Mouse (Mus musculus): ENCODE results near the gene Agap1.

Gene Agap1

DNA sequence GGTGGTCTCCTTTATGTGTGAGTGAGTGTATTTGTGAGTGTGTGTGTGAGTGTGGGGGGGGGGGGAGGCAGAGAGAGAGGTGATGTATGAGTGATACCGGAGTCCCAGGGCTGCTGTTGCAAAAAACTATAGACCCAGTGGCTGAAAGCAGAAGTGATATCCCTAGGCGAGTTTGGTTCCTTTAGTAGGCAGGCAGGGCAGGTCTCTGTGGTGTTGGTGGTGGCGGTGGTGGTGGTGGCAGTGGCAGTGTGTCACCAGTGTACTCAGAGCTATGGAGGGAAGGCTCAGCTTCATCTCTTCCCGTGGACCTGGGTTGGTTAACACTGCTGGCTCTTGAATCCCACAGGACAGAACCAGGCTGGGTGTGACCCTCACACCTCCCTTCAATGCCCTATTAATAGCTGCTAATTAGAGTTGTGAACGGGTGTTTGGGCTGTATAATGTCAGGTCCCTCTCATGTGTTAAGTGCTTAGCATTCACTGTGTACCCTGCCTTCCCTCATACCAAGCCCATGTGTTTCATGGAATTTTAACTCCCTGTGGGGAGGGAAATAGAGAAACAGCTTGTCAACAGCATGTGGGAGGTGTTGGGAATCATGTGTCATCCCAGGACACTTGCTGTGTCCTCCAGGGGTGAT, 158.7 kb downstream of the Agap1 start:
- ChIA-PET CTCF (interaction anchor here in 3 of 4 experiments (0.6 to 1.5 kb wide), 7 partner anchors 13 to 1256 kb away, joined by 3 to 7 read pairs (median 4); no protein-coding TSS in a partner anchor), POLR2A (interaction anchor here in 1 of 4 experiments (1.1 kb wide), 1 partner anchor 13 kb away, joined by 3 read pairs; no protein-coding TSS in a partner anchor)

- POLR2A ChIA-PET = no interaction called here
- CTCF ChIA-PET = no interaction called here
These were observed 161.9 kb downstream of the Agap1 start for GRCm38 (mm10) chr1:89616556-89616955.

DNA sequence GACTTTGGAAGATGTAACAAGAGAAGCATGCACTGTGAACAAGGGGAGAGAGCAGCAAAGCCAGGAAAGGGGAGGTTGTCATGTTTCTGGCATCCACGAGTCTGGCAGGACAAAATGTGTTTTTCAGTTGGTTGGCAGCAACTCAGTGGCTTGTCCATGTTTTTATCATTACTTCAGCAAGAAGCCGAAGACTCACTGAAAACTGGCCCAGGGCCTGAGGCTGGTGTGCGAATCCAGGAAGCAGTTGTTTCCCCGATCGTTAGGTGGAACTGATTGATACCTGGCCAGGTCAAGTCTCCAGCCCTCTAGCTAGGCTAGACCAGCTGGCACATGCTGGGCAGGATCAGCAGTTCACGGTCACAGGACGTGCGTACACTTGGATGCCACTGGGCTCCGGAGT, 162.7 kb downstream of the Agap1 start:
- ChIA-PET POLR2A (no interaction called here), CTCF (no interaction called here)

DNA sequence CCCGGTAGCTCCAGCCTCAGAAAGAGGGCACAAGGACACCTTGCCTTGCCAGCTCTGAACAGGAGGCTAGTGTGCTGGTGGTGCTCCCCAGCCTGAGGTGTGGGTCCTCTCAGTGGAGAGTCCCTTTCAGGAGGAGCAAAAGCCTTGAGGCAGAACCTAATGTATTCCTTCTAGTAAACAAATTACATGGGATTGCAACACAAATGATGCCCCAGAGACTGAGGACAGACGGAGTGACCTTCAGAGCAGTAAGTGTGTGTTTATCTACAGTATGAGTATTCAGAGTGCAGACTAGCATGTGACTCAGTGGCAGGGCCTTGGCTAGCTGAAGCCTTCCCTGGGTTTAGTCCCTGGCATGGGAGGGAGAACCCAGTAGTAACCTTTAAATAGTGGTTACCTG, 165.4 kb downstream of the Agap1 start:
- POLR2A ChIA-PET = no interaction called here
- CTCF ChIA-PET = interaction anchor here (0.7 to 1.8 kb wide), 6 partner anchors 11 to 24 kb away, joined by 3 to 5 read pairs (median 4); no protein-coding TSS in a partner anchor

GRCm38 (mm10) chr1:89621014-89621791, 166.6 kb downstream of the Agap1 start:
- CTCF ChIA-PET = interaction anchor here in 3 of 4 experiments (0.6 to 3.0 kb wide), 7 partner anchors 10 to 315 kb away, joined by 3 to 12 read pairs (median 5); no protein-coding TSS in a partner anchor
- POLR2A ChIA-PET = interaction anchor here in 1 of 4 experiments (0.6 to 1.4 kb wide), 3 partner anchors 9 to 21 kb away, joined by 3 to 5 read pairs (median 3); no protein-coding TSS in a partner anchor

DNA sequence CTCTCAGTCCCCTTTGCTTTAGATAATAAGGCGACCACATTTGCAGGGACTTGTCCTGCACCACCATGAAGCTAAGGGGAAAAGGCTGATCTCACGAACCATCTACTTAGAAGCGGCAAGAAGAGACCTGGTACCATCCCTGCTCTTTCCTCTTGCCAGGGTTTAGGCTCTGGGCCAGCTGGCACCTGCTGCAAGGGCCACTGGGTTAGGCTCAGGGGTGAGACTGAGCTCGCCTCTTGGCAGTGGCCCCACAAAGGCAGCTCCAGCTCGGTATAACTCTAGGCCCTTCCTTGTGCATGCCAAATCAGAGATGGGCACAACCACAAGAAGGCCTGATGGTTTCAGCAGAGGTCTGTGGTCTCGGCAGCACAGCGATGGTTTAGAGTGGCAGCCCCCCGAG, 167.3 kb downstream of the Agap1 start:
- CTCF ChIA-PET = interaction anchor here (1.2 to 3.0 kb wide), 6 partner anchors 9 to 22 kb away, joined by 4 to 12 read pairs (median 5); no protein-coding TSS in a partner anchor
- POLR2A ChIA-PET = interaction anchor here in 1 of 4 experiments (0.6 to 1.4 kb wide), 3 partner anchors 8 to 21 kb away, joined by 3 to 5 read pairs (median 3); no protein-coding TSS in a partner anchor

GRCm38 (mm10) chr1:89622801-89623200, 168.2 kb downstream of the Agap1 start:
- CTCF ChIA-PET = interaction anchor here (0.6 to 3.0 kb wide), 8 partner anchors 9 to 257 kb away, joined by 3 to 12 read pairs (median 5); no protein-coding TSS in a partner anchor

DNA sequence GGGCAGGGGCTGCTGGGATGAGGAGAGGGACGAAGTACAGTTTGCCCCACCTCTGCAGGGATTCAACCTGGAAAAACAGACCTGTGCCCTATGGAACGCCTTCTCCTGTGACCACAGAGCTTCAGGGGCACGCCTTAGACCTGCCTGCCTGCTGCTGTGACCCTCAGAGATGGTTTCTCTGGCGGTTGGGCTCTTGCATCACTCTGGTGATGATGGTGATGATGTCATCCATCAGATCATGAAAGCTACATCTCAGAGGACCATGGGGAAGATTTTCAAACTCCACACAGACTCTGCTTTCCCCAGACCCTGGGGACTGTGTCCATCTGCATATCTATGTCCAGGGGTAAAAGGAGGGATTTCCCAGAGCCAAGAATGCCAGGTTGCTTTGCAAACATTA, 170.7 kb downstream of the Agap1 start:
- CTCF ChIA-PET = interaction anchor here in 2 of 4 experiments (0.6 to 1.4 kb wide), 2 partner anchors 22 to 260 kb away, joined by 3 read pairs; no protein-coding TSS in a partner anchor

More at GRCm38 (mm10) chr1:89622801-89623200, 168.2 kb downstream of the Agap1 start:
- POLR2A ChIA-PET = interaction anchor here in 1 of 4 experiments (1.4 kb wide), 1 partner anchor 22 kb away, joined by 3 read pairs; no protein-coding TSS in a partner anchor

DNA sequence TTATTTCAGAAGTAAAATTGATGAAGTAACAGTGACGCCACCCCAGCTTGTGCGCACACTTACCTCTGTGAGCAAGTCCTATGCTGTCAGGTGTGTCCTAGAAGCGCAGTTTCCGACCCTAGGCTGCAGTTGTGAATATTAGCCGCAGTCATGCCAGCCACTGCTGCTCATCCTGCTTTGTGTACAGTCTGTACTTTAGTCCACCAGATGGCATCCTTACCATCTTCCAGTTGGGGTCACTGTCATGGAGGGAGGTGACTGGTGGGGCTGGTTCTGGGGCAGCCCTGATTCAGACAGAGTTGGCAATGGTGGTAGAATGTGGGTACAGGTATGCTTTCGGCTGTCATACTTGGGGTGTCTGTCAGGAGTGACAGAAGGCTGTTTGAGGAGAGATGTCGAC, 171.4 kb downstream of the Agap1 start:
- POLR2A ChIA-PET = no interaction called here
- CTCF ChIA-PET = interaction anchor here (0.5 to 1.4 kb wide), 4 partner anchors 21 to 914 kb away, joined by 3 to 7 read pairs (median 4); no protein-coding TSS in a partner anchor

More for the DNA sequence above, 170.7 kb downstream of the Agap1 start:
- POLR2A ChIA-PET = no interaction called here

- POLR2A ChIA-PET = interaction anchor here in 2 of 4 experiments (0.5 to 0.6 kb wide), 2 partner anchors 8 to 633 kb away, joined by 3 read pairs; no protein-coding TSS in a partner anchor
- CTCF ChIA-PET = interaction anchor here (0.5 to 1.5 kb wide), 12 partner anchors 11 to 431 kb away, joined by 3 to 12 read pairs (median 4); no protein-coding TSS in a partner anchor
These were observed 172.3 kb downstream of the Agap1 start for GRCm38 (mm10) chr1:89626940-89627339.

DNA sequence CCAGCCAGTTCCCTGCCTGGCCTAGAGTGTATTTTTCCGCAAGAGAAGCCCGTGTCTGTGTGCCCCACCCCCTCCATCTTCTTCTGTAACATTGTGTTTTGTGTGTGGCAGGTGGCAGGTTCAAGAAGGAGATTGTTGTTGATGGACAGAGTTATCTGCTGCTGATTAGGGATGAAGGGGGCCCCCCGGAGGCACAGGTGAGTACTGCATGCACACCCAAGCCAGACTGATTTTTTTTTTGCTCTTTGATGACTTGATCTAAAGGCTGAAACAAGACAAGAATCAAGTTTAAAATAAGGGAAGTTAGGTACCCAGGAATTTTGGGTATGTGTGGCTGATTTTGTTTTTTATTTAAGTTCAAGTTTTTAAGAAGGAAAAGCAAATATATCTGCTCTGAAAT, 173.0 kb downstream of the Agap1 start:
- ChIA-PET POLR2A (no interaction called here), CTCF (interaction anchor here in 2 of 4 experiments (0.5 to 1.5 kb wide), 6 partner anchors 10 to 432 kb away, joined by 3 to 5 read pairs (median 3); no protein-coding TSS in a partner anchor)

- POLR2A ChIA-PET = interaction anchor here in 1 of 4 experiments (0.7 to 1.6 kb wide), 2 partner anchors 9 to 10 kb away, joined by 3 to 4 read pairs; no protein-coding TSS in a partner anchor
- CTCF ChIA-PET = interaction anchor here in 3 of 4 experiments (0.9 to 1.7 kb wide), 12 partner anchors 8 to 230 kb away, joined by 3 to 10 read pairs (median 4); no protein-coding TSS in a partner anchor
These were observed 176.2 kb downstream of the Agap1 start for GRCm38 (mm10) chr1:89630836-89631235.

GRCm38 (mm10) chr1:89631747-89632146, 177.1 kb downstream of the Agap1 start:
- POLR2A ChIA-PET = interaction anchor here in 1 of 4 experiments (1.6 kb wide), 1 partner anchor 9 kb away, joined by 4 read pairs; no protein-coding TSS in a partner anchor
- CTCF ChIA-PET = interaction anchor here (0.6 to 1.9 kb wide), 33 partner anchors 9 to 957 kb away, joined by 3 to 11 read pairs (median 4); no protein-coding TSS in a partner anchor

DNA sequence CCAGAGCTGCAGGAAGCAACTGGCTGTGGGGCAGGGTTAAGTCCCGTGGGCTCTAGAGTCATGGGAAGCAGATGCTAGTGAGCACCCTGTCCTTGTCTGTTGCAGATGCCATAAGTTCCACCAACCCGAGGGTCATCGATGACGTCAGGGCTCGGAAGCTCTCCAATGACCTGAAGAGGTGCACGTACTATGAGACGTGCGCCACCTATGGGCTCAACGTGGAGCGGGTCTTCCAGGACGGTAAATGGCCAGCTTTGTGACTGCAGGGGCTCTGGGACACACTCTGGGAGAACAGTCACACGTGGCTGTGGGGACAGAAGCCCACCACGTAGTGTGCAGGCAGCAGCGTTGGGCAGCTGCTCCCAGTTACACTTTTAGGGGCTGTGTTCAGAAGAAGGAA, 179.4 kb downstream of the Agap1 start:
- ChIA-PET POLR2A (interaction anchor here in 3 of 4 experiments (0.5 to 0.9 kb wide), 3 partner anchors 10 to 1067 kb away, joined by 3 to 4 read pairs (median 3); no protein-coding TSS in a partner anchor), CTCF (interaction anchor here (0.5 to 2.5 kb wide), 32 partner anchors 9 to 1855 kb away, joined by 3 to 22 read pairs (median 4); no protein-coding TSS in a partner anchor)

GRCm38 (mm10) chr1:89635131-89635530, 180.5 kb downstream of the Agap1 start:
- CTCF ChIA-PET = interaction anchor here in 3 of 4 experiments (0.6 to 2.5 kb wide), 6 partner anchors 9 to 306 kb away, joined by 3 to 11 read pairs (median 4); no protein-coding TSS in a partner anchor
- POLR2A ChIA-PET = interaction anchor here in 2 of 4 experiments (0.5 to 0.8 kb wide), 2 partner anchors 8 to 738 kb away, joined by 3 read pairs; no protein-coding TSS in a partner anchor

DNA sequence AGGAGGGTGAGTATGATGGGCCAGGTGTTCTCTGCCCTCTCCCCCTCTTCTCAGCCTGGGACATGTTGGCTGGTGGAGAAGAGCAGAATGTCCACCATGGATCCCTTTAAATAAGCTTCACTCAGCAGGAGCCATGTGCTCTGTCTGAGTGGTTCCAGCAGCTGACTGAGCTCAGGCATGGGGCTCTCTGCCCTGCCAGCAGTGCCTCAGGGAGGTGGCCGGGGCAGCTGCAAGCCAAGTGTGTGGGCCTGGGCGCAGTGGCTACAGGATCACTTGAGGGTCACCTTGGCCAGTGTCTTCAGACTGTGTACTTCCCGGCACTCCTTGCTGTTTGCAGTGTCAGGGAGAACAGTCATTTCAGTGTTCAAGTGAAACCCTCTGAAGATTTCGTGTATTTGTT, 183.1 kb downstream of the Agap1 start:
- ChIA-PET CTCF (interaction anchor here in 1 of 4 experiments (0.7 to 1.1 kb wide), 4 partner anchors 9 to 302 kb away, joined by 3 to 4 read pairs (median 3); no protein-coding TSS in a partner anchor), POLR2A (no interaction called here)

GRCm38 (mm10) chr1:89643445-89644100, 189.0 kb downstream of the Agap1 start:
- POLR2A ChIA-PET = interaction anchor here in 2 of 4 experiments (0.6 to 1.7 kb wide), 8 partner anchors 10 to 779 kb away, joined by 3 to 8 read pairs (median 3); no protein-coding TSS in a partner anchor

More at GRCm38 (mm10) chr1:89643445-89644100, 189.0 kb downstream of the Agap1 start:
- CTCF ChIA-PET = interaction anchor here (0.5 to 2.6 kb wide), 45 partner anchors 9 to 947 kb away, joined by 3 to 22 read pairs (median 4); no protein-coding TSS in a partner anchor

All from embryonic stem cell, embryonic (primary cell).